Mouse (Mus musculus) skeletal muscle tissue, adult 2 months (tissue): Measurements from ENCODE around the gene Rimbp2.

Experiments
- DNase-seq: peaks from one replicate; pipeline ENCODE4 v3.0.0-alpha.2; 2012; ENCODE audit warnings: low read depth, low spot score

Gene Rimbp2

DNA sequence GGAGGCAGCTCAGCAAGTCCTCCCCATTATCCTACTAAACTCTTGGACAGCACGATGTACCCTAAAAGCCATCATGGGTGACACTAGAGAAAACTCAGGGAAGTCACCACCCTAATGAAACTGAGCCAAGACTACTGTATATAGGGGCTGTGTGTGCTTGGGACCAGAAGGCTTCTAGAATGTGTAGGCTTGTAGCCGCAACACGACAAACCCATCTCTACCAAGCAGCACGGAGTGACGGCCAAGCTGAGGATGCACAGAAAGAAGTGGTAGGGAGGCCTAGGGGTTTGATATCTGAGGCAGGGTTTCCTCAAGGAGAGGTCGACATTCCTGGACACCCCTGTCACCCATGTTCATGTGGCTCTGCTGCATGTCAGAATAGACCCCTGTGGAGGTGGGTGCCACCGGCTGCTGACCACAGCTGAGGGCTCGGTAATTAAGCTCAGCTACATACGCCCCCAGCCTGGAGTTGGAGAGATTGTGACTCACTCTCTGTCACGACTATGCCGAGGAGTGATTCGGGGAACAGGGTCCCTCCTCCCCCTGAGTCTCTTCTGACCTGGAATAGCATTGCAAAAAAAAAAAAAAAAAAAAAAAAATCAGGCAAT is 106.7 kb downstream of the Rimbp2 start:
- no peak for DNase-seq

DNA sequence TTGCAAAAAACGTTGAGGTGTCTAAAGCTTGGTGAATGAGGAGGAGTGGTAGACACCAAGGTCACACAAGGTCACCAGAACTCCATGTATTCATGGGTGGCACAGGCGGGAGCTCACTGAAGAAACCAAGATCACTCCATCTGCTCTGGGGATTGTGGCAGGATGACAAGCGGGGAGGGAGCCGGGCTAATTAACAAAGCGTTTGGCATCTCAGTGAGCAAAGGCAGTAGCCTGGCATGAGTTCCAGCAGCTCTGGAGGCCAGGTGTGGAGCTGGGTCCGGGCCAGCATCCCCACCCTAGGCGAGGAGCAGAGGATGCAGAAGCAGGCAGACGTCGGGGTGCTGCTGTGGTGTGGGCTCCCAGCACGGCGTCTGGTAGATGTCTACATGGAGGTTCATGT is 108.3 kb downstream of the Rimbp2 start:
- no peak for DNase-seq

DNA sequence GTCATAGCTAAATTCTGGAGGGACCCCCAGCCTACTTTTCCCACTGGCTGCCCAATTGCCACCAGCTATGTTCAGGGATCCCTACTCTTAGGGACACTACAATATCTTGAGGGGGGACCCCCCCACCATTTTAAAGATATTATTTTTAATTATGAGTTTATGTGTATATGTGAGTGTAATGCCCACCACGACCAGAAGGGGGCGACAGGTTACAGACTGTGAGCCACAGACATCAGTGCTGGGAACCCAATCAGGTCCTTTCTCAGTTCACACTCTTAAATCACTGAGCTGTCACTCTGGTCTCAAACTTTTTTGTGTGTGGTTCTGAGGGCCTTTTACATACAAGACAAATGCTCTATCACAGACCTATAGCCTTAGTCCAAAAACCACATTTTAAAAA is 109.3 kb downstream of the Rimbp2 start:
- no peak for DNase-seq

GRCm38 (mm10) chr5:128841541-128841940 is 111.7 kb downstream of the Rimbp2 start:
- no peak for DNase-seq

- DNase-seq = no peak
These were observed 116.2 kb downstream of the Rimbp2 start for GRCm38 (mm10) chr5:128837045-128837444.

DNA sequence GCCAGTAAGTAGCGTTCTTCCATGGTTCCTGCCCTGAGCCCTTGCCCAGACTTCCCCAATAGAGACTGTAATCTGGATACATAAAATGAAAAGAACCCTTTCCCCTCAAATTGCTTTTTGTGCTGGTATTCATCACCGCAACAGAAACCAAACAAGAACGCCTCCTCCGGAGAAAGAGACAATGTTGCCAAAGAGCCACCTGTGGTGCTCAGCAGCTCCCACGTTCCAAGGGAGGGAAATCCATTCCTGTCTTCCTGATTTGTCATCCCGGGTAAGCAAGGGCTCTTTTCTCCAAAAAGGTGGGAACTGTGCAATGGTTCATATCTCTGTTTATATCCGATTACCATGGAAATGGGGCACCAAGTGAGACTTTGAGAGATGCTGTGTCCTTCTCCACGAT is 119.2 kb downstream of the Rimbp2 start:
- DNase-seq = no peak

DNA sequence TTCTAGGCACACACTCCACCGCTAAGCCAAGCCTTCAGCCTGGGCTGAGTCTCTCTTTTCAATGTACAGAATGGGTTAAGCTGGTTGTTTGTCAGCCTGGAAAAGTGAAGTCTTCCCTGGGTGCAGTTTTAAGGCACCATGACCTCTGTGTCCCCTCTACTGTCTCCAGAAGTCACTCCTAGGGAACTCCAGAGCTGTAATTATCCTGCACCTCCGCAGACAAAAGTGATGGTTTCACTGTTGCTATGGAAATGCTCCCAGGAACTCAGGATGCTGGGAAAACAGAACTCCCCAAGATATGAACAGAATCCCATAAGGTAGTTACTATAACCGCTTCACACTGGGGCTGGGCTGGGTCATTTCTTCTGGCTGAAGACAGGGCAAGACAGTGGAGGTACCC is 130.4 kb downstream of the Rimbp2 start:
- DNase-seq = no peak

DNA sequence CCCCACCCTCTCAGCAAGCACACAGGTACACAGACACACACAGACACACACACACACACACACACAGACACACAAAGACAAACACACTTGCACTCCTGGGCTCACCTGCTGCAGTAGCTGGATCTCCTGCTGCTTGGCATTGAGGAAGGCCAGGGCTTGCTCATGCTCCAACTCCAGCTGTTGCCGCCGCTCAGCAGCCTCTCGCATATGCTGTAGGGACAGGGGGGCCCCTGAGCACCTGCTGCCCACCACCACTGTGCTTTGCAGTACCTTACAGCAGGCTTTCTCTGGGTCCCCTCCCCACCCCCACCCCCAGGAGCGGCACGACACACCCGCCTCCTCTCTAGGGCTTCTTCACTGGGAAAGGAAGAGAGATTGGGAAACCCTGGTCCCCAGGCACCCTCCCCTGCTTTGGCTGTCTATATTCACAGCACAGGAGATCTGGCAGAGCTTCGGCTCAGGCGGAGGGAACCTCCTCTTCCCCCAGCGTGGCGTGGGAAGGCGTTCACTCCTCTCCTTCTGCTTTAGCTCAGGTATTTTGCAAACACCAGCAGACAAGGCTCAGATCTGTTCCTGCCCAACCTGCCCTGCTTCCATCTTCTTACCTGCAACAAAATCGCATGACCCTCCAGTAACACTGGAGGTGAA is 133.5 kb downstream of the Rimbp2 start:
- DNase-seq = no peak

GRCm38 (mm10) chr5:128815629-128816028 is 137.7 kb downstream of the Rimbp2 start:
- DNase-seq = no peak

DNA sequence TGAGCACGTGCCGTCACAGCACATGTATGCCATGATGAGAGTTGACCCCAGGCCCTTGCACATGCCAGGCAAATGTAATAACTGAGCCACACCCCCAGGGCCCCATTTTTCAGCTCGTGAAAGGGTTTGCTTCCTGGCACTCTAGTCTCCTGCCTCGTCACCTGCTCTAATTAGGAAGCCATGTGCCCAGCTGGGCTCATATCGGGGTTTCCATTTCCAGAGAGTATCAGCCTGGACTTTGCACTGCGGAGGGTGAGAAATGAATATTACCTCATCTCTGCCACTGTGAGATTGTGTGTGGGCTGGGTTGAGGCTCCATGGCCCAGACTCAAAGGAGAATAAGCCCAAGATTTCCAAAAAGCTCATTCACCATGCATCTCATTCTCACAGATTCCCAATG is 138.2 kb downstream of the Rimbp2 start:
- no peak for DNase-seq

DNA sequence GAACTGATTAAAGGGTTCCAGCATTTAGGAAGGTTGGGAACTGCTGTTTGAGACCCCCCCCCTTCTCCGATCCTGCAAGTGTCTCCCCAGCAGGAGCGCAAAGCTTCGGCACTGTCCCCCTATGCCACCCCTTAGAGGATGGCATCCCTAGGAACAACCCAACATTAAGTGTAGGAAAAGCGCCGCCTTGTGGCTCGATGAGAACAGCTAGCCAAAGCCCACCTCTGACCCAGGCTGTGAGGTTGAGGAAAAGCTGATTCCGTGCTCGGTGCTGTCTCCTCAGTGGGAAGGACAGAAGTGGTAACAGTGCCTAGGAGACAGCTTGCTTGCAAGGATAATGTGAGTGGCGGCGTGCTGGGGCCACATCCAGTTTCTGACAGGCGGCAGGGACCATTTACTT is 140.2 kb downstream of the Rimbp2 start:
- DNase-seq = no peak

GRCm38 (mm10) chr5:128811431-128811830 is 141.9 kb downstream of the Rimbp2 start:
- DNase-seq = no peak

DNA sequence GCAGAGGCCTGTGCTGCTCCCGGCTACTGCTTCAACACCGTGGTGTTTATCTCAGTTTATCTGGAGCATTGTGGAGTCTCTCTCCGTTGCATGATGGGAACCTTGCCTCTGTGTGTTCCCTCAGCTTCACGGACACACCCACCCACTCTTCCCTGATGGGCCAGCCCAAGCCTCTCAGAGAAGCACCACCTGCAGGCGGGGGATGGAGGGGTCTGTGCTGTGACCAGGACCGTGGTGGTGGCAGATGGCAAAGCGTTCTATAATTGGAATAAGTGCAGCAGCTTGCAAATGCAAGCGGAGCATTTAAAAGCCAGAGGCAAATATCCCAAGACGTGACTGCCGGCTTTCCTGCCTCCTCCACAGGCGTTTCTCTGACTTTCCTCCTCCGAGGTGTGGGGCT is 143.3 kb downstream of the Rimbp2 start:
- no peak for DNase-seq

- DNase-seq = no peak
These were observed 143.9 kb downstream of the Rimbp2 start for GRCm38 (mm10) chr5:128809406-128809805.

GRCm38 (mm10) chr5:128808547-128809182 is 144.6 kb downstream of the Rimbp2 start:
- no peak for DNase-seq

GRCm38 (mm10) chr5:128807408-128807807 is 145.9 kb downstream of the Rimbp2 start:
- DNase-seq = no peak

GRCm38 (mm10) chr5:128806296-128806998 is 146.8 kb downstream of the Rimbp2 start:
- peak; percentile 5 for DNase-seq

GRCm38 (mm10) chr5:128805092-128805491 is 148.2 kb downstream of the Rimbp2 start:
- DNase-seq = no peak

DNA sequence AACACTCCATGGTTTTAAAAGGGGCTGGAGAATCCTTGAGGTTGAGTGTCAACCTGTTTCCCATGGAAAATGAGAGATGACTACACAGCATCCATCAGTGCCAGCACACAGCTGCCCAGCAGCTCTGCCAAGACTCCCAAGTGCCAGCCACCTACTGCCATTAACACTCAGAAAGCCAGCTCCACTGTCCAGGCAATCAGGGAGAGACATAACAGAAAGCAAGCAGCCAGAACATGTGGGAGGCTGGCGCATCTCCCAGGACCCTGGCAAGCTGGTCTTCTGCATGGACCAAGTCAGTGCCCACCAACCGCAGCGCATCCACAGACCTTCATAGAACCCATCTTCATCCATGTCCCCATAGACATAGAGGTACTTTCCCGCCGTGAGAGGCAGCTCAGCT is 152.7 kb downstream of the Rimbp2 start:
- no peak for DNase-seq

DNA sequence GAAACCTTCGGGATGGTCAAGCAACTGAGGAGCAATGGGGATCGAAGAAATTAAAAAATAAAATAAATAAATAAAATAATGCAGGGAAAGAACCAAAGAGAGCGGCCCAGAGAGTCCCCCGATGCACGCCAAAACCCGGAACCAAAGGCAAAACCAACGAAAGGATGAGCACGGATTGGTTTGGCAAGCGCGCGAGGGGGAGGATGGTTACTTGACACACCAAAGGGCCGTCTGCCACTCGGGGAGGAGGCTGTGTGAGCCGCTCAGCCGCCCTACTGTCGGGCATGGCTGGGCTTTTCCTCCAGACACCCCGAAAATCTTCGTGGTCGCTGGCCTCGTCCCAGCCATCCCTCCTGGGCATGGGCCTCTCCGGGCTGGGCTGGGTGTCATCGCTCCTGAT is 171.7 kb downstream of the Rimbp2 start:
- no peak for DNase-seq

DNA sequence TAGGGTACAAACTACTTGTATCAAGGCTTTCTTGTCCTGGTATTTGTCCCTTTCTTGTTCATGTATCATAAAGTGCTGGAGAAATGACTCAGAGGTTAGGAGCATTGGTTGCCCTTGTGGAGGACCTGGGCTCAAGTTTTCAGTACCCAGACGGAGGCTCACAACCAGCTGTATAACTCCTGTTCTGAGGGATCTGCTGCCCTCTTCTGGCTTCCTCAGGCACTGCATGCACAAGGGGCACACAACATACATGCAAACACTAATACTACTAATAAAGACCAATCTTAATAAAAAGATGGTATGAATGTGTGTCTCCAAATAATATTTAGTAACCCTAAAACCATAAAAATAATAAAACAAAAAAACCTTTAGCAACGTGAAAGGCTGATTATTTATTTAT is 176.9 kb downstream of the Rimbp2 start:
- DNase-seq = no peak

- DNase-seq = no peak
These were observed 184.2 kb downstream of the Rimbp2 start for GRCm38 (mm10) chr5:128769026-128769631.
